Mouse (Mus musculus) ES-E14 (cell line): ENCODE measurements around the gene Ctr9. TPM values are rescaled to one million over a fixed set of nuclear protein-coding genes. Genes with fewer than 3 reads are reported as not detected.

Experiments
- DNase-seq: peaks from one replicate; pipeline ENCODE4 v3.0.0-alpha.2; 2013; ENCODE audit warnings: low read depth, low spot score
- H3K27ac ChIP-seq: 2 replicates; pipeline ENCODE4 v1.5.1; 2012; ENCODE audit warnings: low read depth, mild to moderate bottlenecking, low read length, moderate library complexity, mixed read lengths; ENCODE audit not compliant: poor library complexity, insufficient read depth, severe bottlenecking
- H3K36me3 ChIP-seq: 2 replicates; pipeline ENCODE4 v1.6.1; 2012; ENCODE audit warnings: mild to moderate bottlenecking, low read length, moderate library complexity, mixed read lengths; ENCODE audit not compliant: control insufficient read depth, poor library complexity, insufficient read depth, severe bottlenecking
- H3K4me1 ChIP-seq, 2 experiments: fragments of 150-350 bp in 1 of 2; sonication (generic) in 1 of 2; 2 replicates each; pipeline ENCODE4 v1.6.1; 2012; ENCODE audit warnings: low read length in 2 of 2, mild to moderate bottlenecking in 1 of 2, mixed read lengths in 1 of 2; ENCODE audit not compliant: control insufficient read depth in 2 of 2, insufficient read depth in 2 of 2, poor library complexity in 1 of 2
- H3K4me3 ChIP-seq, 2 experiments: fragments of 150-350 bp in 1 of 2; sonication (generic) in 1 of 2; 2 replicates each; pipeline ENCODE4 v1.5.1; 2012; ENCODE audit warnings: low read length in 2 of 2, low read depth in 1 of 2, mild to moderate bottlenecking in 1 of 2, mixed read lengths in 1 of 2; ENCODE audit not compliant: insufficient read depth in 1 of 2, poor library complexity in 1 of 2, severe bottlenecking in 1 of 2
- H3K9ac ChIP-seq: 2 replicates; pipeline ENCODE4 v1.6.1; 2012; ENCODE audit warnings: low read depth, mild to moderate bottlenecking, low read length, mixed read lengths; ENCODE audit not compliant: poor library complexity, insufficient read depth, severe bottlenecking
- H3K9me3 ChIP-seq: fragments of 150-350 bp; sonication (generic); 2 replicates; pipeline ENCODE4 v1.6.1; 2012; ENCODE audit warnings: low read depth, mild to moderate bottlenecking, low read length; ENCODE audit not compliant: control insufficient read depth, insufficient read depth
- CHD2 ChIP-seq: IDR thresholded peaks from 2 replicates; pipeline ENCODE4 v1.6.1; 2014; ENCODE audit warnings: mild to moderate bottlenecking, low read depth, low read length, inconsistent platforms
- HCFC1 ChIP-seq: IDR thresholded peaks from 2 replicates; pipeline ENCODE4 v1.6.1; 2012; ENCODE audit warnings: low read length, inconsistent platforms, borderline replicate concordance; ENCODE audit not compliant: insufficient read depth
- MAFK ChIP-seq: IDR thresholded peaks from 2 replicates; pipeline ENCODE4 v1.6.1; 2014; ENCODE audit warnings: mild to moderate bottlenecking, low read depth, low read length, inconsistent platforms; ENCODE audit not compliant: insufficient read depth
- ZC3H11A ChIP-seq: IDR thresholded peaks from 2 replicates; pipeline ENCODE4 v1.6.1; 2012; ENCODE audit warnings: low read depth, mild to moderate bottlenecking, inconsistent platforms, low read length, borderline replicate concordance
- ZNF384 ChIP-seq: IDR thresholded peaks from 2 replicates; pipeline ENCODE4 v1.6.1; 2012; ENCODE audit warnings: low read depth, low read length, inconsistent platforms
- in situ Hi-C, 2 experiments: fragments of 600-800 bp; cut with MboI; formaldehyde crosslinking; loops; one replicate each; pipeline ENCODE4 v1.15.1; 2025; ENCODE audit warnings: low sequenced_read_pairs in 2 of 2, inconsistent platforms in 1 of 2; ENCODE audit not compliant: unreplicated experiment in 2 of 2
- total RNA-seq: library from RNA; depleted of rRNA; stranded (reverse); fragments of 300-350 nt; gene quantifications from 2 replicates; pipeline ENCODE4 v1.2.3, GENCODE M21; 2012

Gene Ctr9
- total RNA-seq, 1 experiment: 71.9 TPM

DNA sequence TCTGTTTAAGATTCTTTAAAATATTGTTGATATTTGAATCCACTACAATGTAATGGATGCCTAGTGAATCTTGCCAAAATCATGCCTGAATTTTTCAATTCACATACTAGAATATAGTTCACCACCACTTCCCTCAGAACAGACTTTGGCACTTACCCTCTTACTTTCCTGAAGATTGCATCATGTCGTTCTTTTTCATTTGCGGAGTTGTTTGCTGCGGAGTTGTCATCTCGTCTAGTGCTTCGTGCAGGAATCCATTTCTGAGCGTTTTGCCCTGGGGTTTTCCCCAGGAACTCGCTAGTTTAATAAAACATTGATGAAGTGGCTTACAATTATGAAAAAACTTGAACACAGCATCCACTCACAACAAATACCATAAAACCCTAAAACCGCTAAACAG, 51.3 kb downstream of the Ctr9 start:
- H3K9me3 ChIP-seq: no peaks in the 10 kb centered on the region
- peaks cover 0 to 6% of the 10 kb centered on the region in 2 experiments; a peak in 1 of 4 replicates for H3K4me1 ChIP-seq
- TF ChIP-seq CHD2: no peak
- no peak for TF ChIP-seq MAFK
- no peak for TF ChIP-seq ZC3H11A
- no peak for TF ChIP-seq ZNF384
- TF ChIP-seq HCFC1: no peak
- H3K27ac ChIP-seq: no peak overlapping the region
- no peak overlapping the region for H3K4me3 ChIP-seq
- DNase-seq: no peak
- no peak overlapping the region; the same call in 1 of the 2 replicates for H3K9ac ChIP-seq
- H3K36me3 ChIP-seq: peaks cover 52% of the 10 kb centered on the region
- in situ Hi-C loops: no loop called here

DNA sequence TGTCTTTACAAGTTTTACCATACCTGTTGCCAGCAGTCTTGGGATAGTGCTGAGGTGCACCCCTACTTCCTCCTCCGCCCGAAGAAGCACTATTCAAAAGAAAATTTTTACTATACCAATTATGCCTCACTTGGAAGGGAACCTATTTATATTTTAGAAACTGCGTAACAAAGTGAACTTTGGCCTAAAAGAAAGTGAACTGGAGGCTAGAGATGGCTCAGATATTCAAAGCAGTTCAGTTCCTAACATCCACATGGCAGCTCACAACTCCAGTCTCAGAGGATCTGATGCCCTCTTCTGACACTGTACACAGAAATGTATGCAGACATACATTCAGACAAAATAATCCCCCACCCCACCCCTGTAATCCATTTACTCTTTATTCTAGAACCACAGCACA, 52.1 kb downstream of the Ctr9 start:
- no peak for TF ChIP-seq CHD2
- TF ChIP-seq MAFK: no peak
- no peak for TF ChIP-seq HCFC1
- no peak for TF ChIP-seq ZNF384
- TF ChIP-seq ZC3H11A: no peak
- in situ Hi-C loops: no loop called here
- H3K36me3 ChIP-seq: peaks cover 47% of the 10 kb centered on the region
- no peak overlapping the region for H3K27ac ChIP-seq
- H3K9ac ChIP-seq: peak overlapping the region; percentile 100; the same call in 1 of the 2 replicates
- DNase-seq: no peak
- peak overlapping the region; percentile 72 to 99 for H3K4me3 ChIP-seq
- H3K9me3 ChIP-seq: no peaks in the 10 kb centered on the region
- H3K4me1 ChIP-seq: peaks cover 0 to 6% of the 10 kb centered on the region in 2 experiments; a peak in 1 of 4 replicates

DNA sequence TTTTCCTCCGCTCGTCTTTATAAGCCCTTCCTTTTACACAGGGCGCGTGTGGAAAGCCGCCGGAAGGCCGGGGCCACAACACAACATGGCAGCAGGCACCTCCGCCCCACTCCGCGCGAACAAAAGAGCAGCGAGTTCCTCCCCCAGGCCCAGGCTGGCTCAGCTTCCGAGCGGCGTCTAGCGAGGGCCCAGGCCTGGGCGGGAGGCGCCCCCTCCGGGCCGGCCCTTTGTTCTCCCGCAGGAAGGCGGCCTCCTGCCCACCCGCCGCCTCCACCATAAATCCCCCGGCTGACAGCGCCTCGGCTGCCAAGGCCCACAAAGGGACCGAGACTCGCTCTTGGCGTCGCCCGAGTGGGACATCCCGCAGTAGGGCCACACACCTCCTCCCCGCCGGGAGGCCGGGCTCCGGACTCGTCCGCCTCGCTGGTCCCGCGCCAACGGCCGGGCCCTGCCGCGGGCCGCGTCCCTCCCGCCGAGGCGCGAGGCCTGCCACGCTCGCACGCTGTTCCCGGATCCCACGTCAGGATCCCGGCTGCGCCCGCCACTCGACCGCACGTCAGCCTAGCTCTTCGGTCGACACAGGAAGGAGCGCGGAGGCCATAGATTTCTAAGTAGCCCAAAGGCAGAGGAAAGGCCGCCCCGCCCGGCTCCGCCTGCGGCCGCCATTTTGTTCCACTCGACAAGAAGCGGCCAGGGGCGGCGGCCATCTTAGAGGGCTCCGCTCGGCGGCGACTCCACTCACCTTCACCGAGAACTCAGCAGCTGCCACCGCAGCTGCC, 53.5 kb downstream of the Ctr9 start:
- in situ Hi-C loops: no loop called here
- H3K36me3 ChIP-seq: peaks cover 35% of the 10 kb centered on the region
- peak overlapping the region; percentile 90 for H3K27ac ChIP-seq
- H3K4me1 ChIP-seq: peaks cover 0 to 6% of the 10 kb centered on the region in 2 experiments; a peak in 1 of 4 replicates
- H3K9me3 ChIP-seq: no peaks in the 10 kb centered on the region
- TF ChIP-seq ZNF384: no peak
- no peak for TF ChIP-seq CHD2
- TF ChIP-seq MAFK: no peak
- TF ChIP-seq ZC3H11A: peak; percentile 73
- no peak; the same call in 1 of the 2 replicates for TF ChIP-seq HCFC1
- peak; percentile 62 for DNase-seq
- H3K9ac ChIP-seq: peak overlapping the region; percentile 100
- peak overlapping the region; percentile 72 to 99 for H3K4me3 ChIP-seq

DNA sequence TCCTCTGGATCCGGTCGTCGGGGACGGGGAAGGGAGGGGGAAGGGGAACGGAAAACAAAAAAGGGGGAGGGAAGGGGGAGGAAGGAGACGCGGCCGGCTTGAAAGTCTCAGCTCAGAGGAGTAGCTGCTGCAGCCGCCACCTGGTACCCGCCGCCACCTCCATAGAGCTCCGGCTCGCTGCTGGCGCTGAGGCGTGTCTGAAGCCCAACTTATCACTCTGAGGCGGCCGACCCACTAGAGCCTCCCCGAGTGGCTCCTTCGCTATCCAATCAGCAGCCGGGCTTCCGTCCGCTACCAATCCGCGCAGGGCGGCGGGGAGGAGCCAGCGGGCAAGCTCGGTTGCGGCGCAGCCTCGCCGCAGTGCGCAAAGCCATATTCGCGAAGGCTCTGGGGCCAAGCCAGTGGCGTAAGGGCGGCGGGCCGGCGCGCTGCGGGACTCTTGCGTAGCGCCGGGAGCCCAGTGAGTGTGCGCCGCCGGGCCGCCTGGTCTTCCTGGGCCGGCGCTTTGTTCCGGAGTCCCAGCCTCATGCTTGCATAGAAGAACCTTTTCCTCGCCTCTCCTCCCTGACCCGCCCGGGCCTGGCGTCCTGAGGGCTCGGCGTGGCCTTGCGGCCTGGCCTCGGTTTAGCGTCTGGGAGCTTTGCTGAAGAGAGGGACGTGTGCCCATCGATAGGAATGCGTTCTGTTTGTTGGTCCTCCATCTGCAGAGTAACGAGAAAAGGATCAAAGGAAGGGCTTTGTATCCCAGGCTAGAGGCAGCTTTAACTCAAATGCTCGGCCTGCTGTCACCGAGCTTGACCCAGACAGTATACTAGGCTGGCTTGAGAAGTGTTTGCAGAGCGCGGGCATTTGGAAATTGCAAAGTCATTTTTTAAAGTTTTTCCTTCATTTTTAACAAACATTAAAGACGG, 54.3 kb downstream of the Ctr9 start, which contains the start of gene Eif4g2:
TSS of gene Eif4g2 (minus strand) at position 209 of the 911 bp plus-strand sequence.
- H3K36me3 ChIP-seq: peaks cover 27% of the 10 kb centered on the region
- H3K27ac ChIP-seq: peak within 1 kb of the TSS; percentile 90
- peaks cover 0 to 6% of the 10 kb centered on the region in 2 experiments; a peak in 1 of 4 replicates for H3K4me1 ChIP-seq
- DNase-seq: peak; percentile 92
- TF ChIP-seq ZC3H11A: no peak
- peak; percentile 40; the same call in 1 of the 2 replicates for TF ChIP-seq HCFC1
- H3K4me3 ChIP-seq: peak within 1 kb of the TSS; percentile 72 to 99
- peak within 1 kb of the TSS; percentile 100 for H3K9ac ChIP-seq
- in situ Hi-C loops: no loop called here
- no peaks in the 10 kb centered on the region for H3K9me3 ChIP-seq
